Mouse (Mus musculus) ES-E14 (cell line): ENCODE results near the gene Myct1. TPM values are rescaled to one million over a fixed set of nuclear protein-coding genes. Genes with fewer than 3 reads are reported as not detected.

Experiments
- DNase-seq: peaks from one replicate; pipeline ENCODE4 v3.0.0-alpha.2; 2013; ENCODE audit warnings: low read depth, low spot score
- H3K27ac ChIP-seq: 2 replicates; pipeline ENCODE4 v1.5.1; 2012; ENCODE audit warnings: low read depth, mild to moderate bottlenecking, low read length, moderate library complexity, mixed read lengths; ENCODE audit not compliant: poor library complexity, insufficient read depth, severe bottlenecking
- H3K36me3 ChIP-seq: 2 replicates; pipeline ENCODE4 v1.6.1; 2012; ENCODE audit warnings: mild to moderate bottlenecking, low read length, moderate library complexity, mixed read lengths; ENCODE audit not compliant: control insufficient read depth, poor library complexity, insufficient read depth, severe bottlenecking
- H3K4me1 ChIP-seq, 2 experiments: fragments of 150-350 bp in 1 of 2; sonication (generic) in 1 of 2; 2 replicates each; pipeline ENCODE4 v1.6.1; 2012; ENCODE audit warnings: low read length in 2 of 2, mild to moderate bottlenecking in 1 of 2, mixed read lengths in 1 of 2; ENCODE audit not compliant: control insufficient read depth in 2 of 2, insufficient read depth in 2 of 2, poor library complexity in 1 of 2
- H3K4me3 ChIP-seq, 2 experiments: fragments of 150-350 bp in 1 of 2; sonication (generic) in 1 of 2; 2 replicates each; pipeline ENCODE4 v1.5.1; 2012; ENCODE audit warnings: low read length in 2 of 2, low read depth in 1 of 2, mild to moderate bottlenecking in 1 of 2, mixed read lengths in 1 of 2; ENCODE audit not compliant: insufficient read depth in 1 of 2, poor library complexity in 1 of 2, severe bottlenecking in 1 of 2
- H3K9ac ChIP-seq: 2 replicates; pipeline ENCODE4 v1.6.1; 2012; ENCODE audit warnings: low read depth, mild to moderate bottlenecking, low read length, mixed read lengths; ENCODE audit not compliant: poor library complexity, insufficient read depth, severe bottlenecking
- H3K9me3 ChIP-seq: fragments of 150-350 bp; sonication (generic); 2 replicates; pipeline ENCODE4 v1.6.1; 2012; ENCODE audit warnings: low read depth, mild to moderate bottlenecking, low read length; ENCODE audit not compliant: control insufficient read depth, insufficient read depth
- CHD2 ChIP-seq: IDR thresholded peaks from 2 replicates; pipeline ENCODE4 v1.6.1; 2014; ENCODE audit warnings: mild to moderate bottlenecking, low read depth, low read length, inconsistent platforms
- HCFC1 ChIP-seq: IDR thresholded peaks from 2 replicates; pipeline ENCODE4 v1.6.1; 2012; ENCODE audit warnings: low read length, inconsistent platforms, borderline replicate concordance; ENCODE audit not compliant: insufficient read depth
- MAFK ChIP-seq: IDR thresholded peaks from 2 replicates; pipeline ENCODE4 v1.6.1; 2014; ENCODE audit warnings: mild to moderate bottlenecking, low read depth, low read length, inconsistent platforms; ENCODE audit not compliant: insufficient read depth
- ZC3H11A ChIP-seq: IDR thresholded peaks from 2 replicates; pipeline ENCODE4 v1.6.1; 2012; ENCODE audit warnings: low read depth, mild to moderate bottlenecking, inconsistent platforms, low read length, borderline replicate concordance
- ZNF384 ChIP-seq: IDR thresholded peaks from 2 replicates; pipeline ENCODE4 v1.6.1; 2012; ENCODE audit warnings: low read depth, low read length, inconsistent platforms
- in situ Hi-C, 2 experiments: fragments of 600-800 bp; cut with MboI; formaldehyde crosslinking; loops; one replicate each; pipeline ENCODE4 v1.15.1; 2025; ENCODE audit warnings: low sequenced_read_pairs in 2 of 2, inconsistent platforms in 1 of 2; ENCODE audit not compliant: unreplicated experiment in 2 of 2
- total RNA-seq: library from RNA; depleted of rRNA; stranded (reverse); fragments of 300-350 nt; gene quantifications from 2 replicates; pipeline ENCODE4 v1.2.3, GENCODE M21; 2012

The Myct1 gene
- total RNA-seq, 1 experiment = not detected

- H3K4me3 ChIP-seq = no peak overlapping the region
- no peaks in the 10 kb centered on the region for H3K36me3 ChIP-seq
- in situ Hi-C loops = no loop called here
- no peak for TF ChIP-seq ZNF384
- no peak for TF ChIP-seq ZC3H11A
- no peak for TF ChIP-seq MAFK
- TF ChIP-seq HCFC1 = no peak
- no peak for TF ChIP-seq CHD2
- H3K9ac ChIP-seq = no peak overlapping the region
- no peak overlapping the region for H3K27ac ChIP-seq
- no peaks in the 10 kb centered on the region for H3K9me3 ChIP-seq
- no peak for DNase-seq
- peaks cover 7 to 22% of the 10 kb centered on the region in 2 experiments for H3K4me1 ChIP-seq
Measured at GRCm38 (mm10) chr10:5561706-5562105, 31.9 kb upstream of the Myct1 start.

GRCm38 (mm10) chr10:5568991-5569390, 24.6 kb upstream of the Myct1 start:
- Histone ChIP-seq H3K4me1 (peaks cover 0 to 7% of the 10 kb centered on the region in 2 experiments; a peak in 2 of 4 replicates), H3K4me3 (no peak overlapping the region), H3K27ac (no peak overlapping the region), H3K9me3 (no peaks in the 10 kb centered on the region), H3K9ac (no peak overlapping the region), H3K36me3 (no peaks in the 10 kb centered on the region)
- TF ChIP-seq HCFC1 (no peak), ZC3H11A (no peak), ZNF384 (no peak), MAFK (no peak), CHD2 (no peak)
- in situ Hi-C loops = no loop called here
- DNase-seq = no peak

- Histone ChIP-seq H3K9ac (no peak overlapping the region), H3K4me1 (no peaks in the 10 kb centered on the region), H3K4me3 (no peak overlapping the region), H3K27ac (no peak overlapping the region), H3K9me3 (no peaks in the 10 kb centered on the region), H3K36me3 (no peaks in the 10 kb centered on the region)
- TF ChIP-seq ZC3H11A (no peak), CHD2 (no peak), HCFC1 (no peak), MAFK (no peak), ZNF384 (no peak)
- no peak for DNase-seq
- in situ Hi-C loops = no loop called here
Measured at GRCm38 (mm10) chr10:5570059-5570458, 23.5 kb upstream of the Myct1 start.

GRCm38 (mm10) chr10:5571332-5571731, 22.2 kb upstream of the Myct1 start:
- Histone ChIP-seq H3K36me3 (no peaks in the 10 kb centered on the region), H3K27ac (no peak overlapping the region), H3K9ac (no peak overlapping the region), H3K4me1 (no peaks in the 10 kb centered on the region), H3K4me3 (no peak overlapping the region), H3K9me3 (no peaks in the 10 kb centered on the region)
- in situ Hi-C loops = no loop called here
- TF ChIP-seq ZC3H11A (no peak), CHD2 (no peak)
- no peak for DNase-seq

GRCm38 (mm10) chr10:5573328-5573727, 20.2 kb upstream of the Myct1 start:
- DNase-seq = no peak
- no peaks in the 10 kb centered on the region for H3K36me3 ChIP-seq
- TF ChIP-seq CHD2 (no peak), ZC3H11A (peak; percentile 32; the same call in 1 of the 2 replicates)
- H3K4me3 ChIP-seq = no peak overlapping the region
- H3K27ac ChIP-seq = no peak overlapping the region
- in situ Hi-C loops = no loop called here
- no peak overlapping the region for H3K9ac ChIP-seq
- no peaks in the 10 kb centered on the region for H3K9me3 ChIP-seq
- H3K4me1 ChIP-seq = no peaks in the 10 kb centered on the region; a peak in 1 of 4 replicates
